Mouse (Mus musculus) layer of hippocampus, postnatal 10 days (tissue): ENCODE data around the gene Ate1. TPM values are rescaled to one million over a fixed set of nuclear protein-coding genes. Genes with fewer than 3 reads are reported as not detected.

Source experiments
- total RNA-seq, 2 experiments: library from RNA; stranded (reverse); gene quantifications; 2 replicates each; pipeline ENCODE4 v1.2.3; 2021

Gene Ate1
- total RNA-seq, 2 experiments from 2014 or later, result 58.5 to 63.7 TPM

Other genes starting within 250 kb of the Ate1 start
- gene Nsmce4a, start 52.7 kb upstream of the Ate1 start, total RNA-seq, result 10 to 100 TPM; 34.4 to 36.9 TPM
- gene Tacc2, start 57.1 kb upstream of the Ate1 start, total RNA-seq, result 10 to 100 TPM; 91.9 to 95.2 TPM